Mouse (Mus musculus): ENCODE measurements around the gene Olfr741.

The Olfr741 gene

GRCm38 (mm10) chr14:50472438-50472837 lies at the start of gene Olfr741:
Olfr741 (plus strand) TSS chr14:50472738.
- DNase-seq (ENCODE audit: low spot score): no peak

GRCm38 (mm10) chr14:50445245-50445644 lies 27.3 kb upstream of the Olfr741 start, which contains the start of gene Olfr740:
Olfr740 (plus strand) TSS chr14:50445545.
- DNase-seq (ENCODE audit: low spot score): no peak

- no peak for DNase-seq (ENCODE audit: low spot score)
Measured at GRCm38 (mm10) chr14:50478406-50478805, 5.9 kb downstream of the Olfr741 start.

GRCm38 (mm10) chr14:50503300-50503699 lies 30.8 kb downstream of the Olfr741 start, which contains the start of gene Olfr742:
Olfr742 (plus strand) TSS chr14:50503600.
- DNase-seq (ENCODE audit: low spot score): no peak

GRCm38 (mm10) chr14:50521539-50521938 lies 49.0 kb downstream of the Olfr741 start, which contains the start of gene Olfr743:
Olfr743 (plus strand) TSS chr14:50521839.
- DNase-seq (ENCODE audit: low spot score): no peak

All from adipocyte (in vitro differentiated cells).